Mouse (Mus musculus): ENCODE measurements at regions not wholly inside any gene's neighbourhood (a gene's known extent, or its start where the extent isn't known, plus 50 kb on each side); places are given as distances from the start of the nearest gene placed in this dataset.

- Histone ChIP-seq H3K4me2 (ENCODE audit: low read depth, low read length) (no peak overlapping the region), H3K9ac (ENCODE audit: low read length) (no peak overlapping the region), H3K36me3 (ENCODE audit: control insufficient read depth, insufficient read depth, low read length) (no peaks in the 10 kb centered on the region), H3K4me1 (replicated peaks; ENCODE audit: control insufficient read depth, insufficient read depth, low read length) (peaks cover 11% of the 10 kb centered on the region), H3K4me3 (ENCODE audit: low read length) (no peak overlapping the region), H3K27me3 (ENCODE audit: control insufficient read depth, insufficient read depth, low read depth, low read length) (no peaks in the 10 kb centered on the region), H3K27ac (ENCODE audit: low read length) (no peak overlapping the region), H3K9me3 (ENCODE audit: control insufficient read depth, low read length) (no peaks in the 10 kb centered on the region)
- no peak for ATAC-seq (ENCODE audit: low read depth)
- WGBS = 80% methylated on average over 2 of the region's 2 CpGs
Measured at GRCm38 (mm10) chr7:111257842-111258241, 175.0 kb upstream of the Eif4g2 start.

DNA sequence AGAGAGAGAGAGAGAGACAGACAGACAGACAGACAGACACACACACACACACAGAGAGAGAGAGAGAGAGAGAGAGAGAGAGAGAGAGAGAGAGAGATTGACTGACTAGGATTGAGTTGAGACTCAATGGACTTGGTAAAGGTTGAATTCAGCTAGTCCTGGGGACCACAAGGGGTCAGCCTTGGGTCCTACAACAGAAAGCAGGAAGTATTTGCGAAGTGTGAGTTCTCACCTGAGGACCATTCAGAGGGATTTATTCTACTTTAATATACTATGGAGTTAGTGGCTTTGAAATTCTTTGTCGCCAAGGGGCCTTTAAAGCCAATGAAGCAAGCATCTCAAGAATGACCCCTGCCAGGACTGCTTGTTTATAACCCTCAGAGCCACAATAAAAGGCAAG is 173.4 kb upstream of the Eif4g2 start:
- Histone ChIP-seq H3K9me3 (ENCODE audit: control insufficient read depth, low read length) (no peaks in the 10 kb centered on the region), H3K27me3 (ENCODE audit: control insufficient read depth, insufficient read depth, low read depth, low read length) (no peaks in the 10 kb centered on the region), H3K4me3 (ENCODE audit: low read length) (no peak overlapping the region), H3K4me2 (ENCODE audit: low read depth, low read length) (no peak overlapping the region), H3K36me3 (ENCODE audit: control insufficient read depth, insufficient read depth, low read length) (no peaks in the 10 kb centered on the region), H3K4me1 (replicated peaks; ENCODE audit: control insufficient read depth, insufficient read depth, low read length) (peaks cover 11% of the 10 kb centered on the region), H3K9ac (ENCODE audit: low read length) (no peak overlapping the region), H3K27ac (ENCODE audit: low read length) (no peak overlapping the region)
- 73% methylated on average over 2 of the region's 2 CpGs for WGBS
- ATAC-seq (ENCODE audit: low read depth) = no peak

- H3K36me3 ChIP-seq (ENCODE audit: control insufficient read depth, insufficient read depth, low read length) = no peaks in the 10 kb centered on the region
- H3K4me2 ChIP-seq (ENCODE audit: low read depth, low read length) = no peak overlapping the region
- H3K9me3 ChIP-seq (ENCODE audit: control insufficient read depth, low read length) = no peaks in the 10 kb centered on the region
- H3K27ac ChIP-seq (ENCODE audit: low read length) = no peak overlapping the region
- H3K4me3 ChIP-seq (ENCODE audit: low read length) = no peak overlapping the region
- 0 out of 2 replicates have a peak, but pooled peaks have one; percentile 34 for ATAC-seq (ENCODE audit: low read depth)
- no peaks in the 10 kb centered on the region for H3K4me1 ChIP-seq (replicated peaks; ENCODE audit: control insufficient read depth, insufficient read depth, low read length)
- no peaks in the 10 kb centered on the region for H3K27me3 ChIP-seq (ENCODE audit: control insufficient read depth, insufficient read depth, low read depth, low read length)
- 36% methylated on average over 5 of the region's 5 CpGs for WGBS
- H3K9ac ChIP-seq (ENCODE audit: low read length) = no peak overlapping the region
Measured at GRCm38 (mm10) chr7:111249606-111250005, 166.8 kb upstream of the Eif4g2 start.

- Histone ChIP-seq H3K4me3 (ENCODE audit: low read length) (no peak overlapping the region), H3K36me3 (ENCODE audit: control insufficient read depth, insufficient read depth, low read length) (no peaks in the 10 kb centered on the region), H3K4me1 (replicated peaks; ENCODE audit: control insufficient read depth, insufficient read depth, low read length) (no peaks in the 10 kb centered on the region), H3K27me3 (ENCODE audit: control insufficient read depth, insufficient read depth, low read depth, low read length) (no peaks in the 10 kb centered on the region; the same call in 1 of the 2 replicates), H3K9ac (ENCODE audit: low read length) (no peak overlapping the region), H3K27ac (ENCODE audit: low read length) (no peak overlapping the region), H3K9me3 (ENCODE audit: control insufficient read depth, low read length) (no peaks in the 10 kb centered on the region), H3K4me2 (ENCODE audit: low read depth, low read length) (no peak overlapping the region)
- 85% methylated on average over 8 of the region's 8 CpGs for WGBS
- no peak for ATAC-seq (ENCODE audit: low read depth)
Measured at GRCm38 (mm10) chr7:111245488-111245887, 162.7 kb upstream of the Eif4g2 start.

GRCm38 (mm10) chr7:111245067-111245466 is 162.2 kb upstream of the Eif4g2 start:
- no peaks in the 10 kb centered on the region; the same call in 1 of the 2 replicates for H3K27me3 ChIP-seq (ENCODE audit: control insufficient read depth, insufficient read depth, low read depth, low read length)
- no peak for ATAC-seq (ENCODE audit: low read depth)
- no peaks in the 10 kb centered on the region for H3K9me3 ChIP-seq (ENCODE audit: control insufficient read depth, low read length)
- no peak overlapping the region for H3K4me2 ChIP-seq (ENCODE audit: low read depth, low read length)
- H3K27ac ChIP-seq (ENCODE audit: low read length) = no peak overlapping the region
- H3K36me3 ChIP-seq (ENCODE audit: control insufficient read depth, insufficient read depth, low read length) = no peaks in the 10 kb centered on the region
- 58% methylated on average over 6 of the region's 6 CpGs for WGBS
- H3K9ac ChIP-seq (ENCODE audit: low read length) = no peak overlapping the region
- H3K4me3 ChIP-seq (ENCODE audit: low read length) = no peak overlapping the region
- H3K4me1 ChIP-seq (replicated peaks; ENCODE audit: control insufficient read depth, insufficient read depth, low read length) = no peaks in the 10 kb centered on the region

DNA sequence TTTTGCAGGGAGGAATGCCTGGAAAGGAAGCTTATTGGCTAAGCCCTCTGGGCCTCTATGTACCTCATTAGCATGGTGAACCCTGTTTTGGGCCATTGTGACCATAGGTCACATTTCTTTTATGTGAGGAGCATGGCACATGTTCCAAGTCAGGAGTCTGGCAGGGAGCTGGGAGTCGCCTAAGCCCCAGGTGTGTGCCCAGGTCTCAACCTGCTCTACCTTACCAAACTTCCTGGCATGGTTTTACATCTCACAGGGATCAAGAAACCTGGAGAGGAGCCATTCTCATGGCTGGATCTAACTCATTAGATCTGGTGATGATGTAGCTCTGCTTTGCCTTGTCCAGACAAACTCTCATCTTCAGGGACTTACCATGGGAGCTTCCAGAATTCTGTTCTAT is 161.0 kb upstream of the Eif4g2 start:
- Histone ChIP-seq H3K4me3 (ENCODE audit: low read length) (no peak overlapping the region), H3K36me3 (ENCODE audit: control insufficient read depth, insufficient read depth, low read length) (no peaks in the 10 kb centered on the region), H3K27ac (ENCODE audit: low read length) (no peak overlapping the region), H3K9me3 (ENCODE audit: control insufficient read depth, low read length) (peaks cover 4% of the 10 kb centered on the region; the same call in 1 of the 2 replicates), H3K4me1 (replicated peaks; ENCODE audit: control insufficient read depth, insufficient read depth, low read length) (no peaks in the 10 kb centered on the region), H3K9ac (ENCODE audit: low read length) (no peak overlapping the region), H3K27me3 (ENCODE audit: control insufficient read depth, insufficient read depth, low read depth, low read length) (no peaks in the 10 kb centered on the region; the same call in 1 of the 2 replicates), H3K4me2 (ENCODE audit: low read depth, low read length) (no peak overlapping the region)
- 74% methylated on average over 1 of the region's 1 CpGs for WGBS
- no peak for ATAC-seq (ENCODE audit: low read depth)

GRCm38 (mm10) chr7:111242646-111243045 is 159.8 kb upstream of the Eif4g2 start:
- H3K4me3 ChIP-seq (ENCODE audit: low read length) = no peak overlapping the region
- no peaks in the 10 kb centered on the region; the same call in 1 of the 2 replicates for H3K4me1 ChIP-seq (replicated peaks; ENCODE audit: control insufficient read depth, insufficient read depth, low read length)
- ATAC-seq (ENCODE audit: low read depth) = no peak
- H3K27me3 ChIP-seq (ENCODE audit: control insufficient read depth, insufficient read depth, low read depth, low read length) = no peaks in the 10 kb centered on the region; the same call in 1 of the 2 replicates
- no peak overlapping the region for H3K4me2 ChIP-seq (ENCODE audit: low read depth, low read length)
- H3K9ac ChIP-seq (ENCODE audit: low read length) = no peak overlapping the region
- H3K27ac ChIP-seq (ENCODE audit: low read length) = no peak overlapping the region
- H3K36me3 ChIP-seq (ENCODE audit: control insufficient read depth, insufficient read depth, low read length) = no peaks in the 10 kb centered on the region
- H3K9me3 ChIP-seq (ENCODE audit: control insufficient read depth, low read length) = peaks cover 4% of the 10 kb centered on the region; the same call in 1 of the 2 replicates
- WGBS = 65% methylated on average over 10 of the region's 10 CpGs

- H3K4me3 ChIP-seq (ENCODE audit: low read length) = no peak overlapping the region
- ATAC-seq (ENCODE audit: low read depth) = no peak
- no peak overlapping the region for H3K27ac ChIP-seq (ENCODE audit: low read length)
- no peak overlapping the region for H3K4me2 ChIP-seq (ENCODE audit: low read depth, low read length)
- H3K9ac ChIP-seq (ENCODE audit: low read length) = no peak overlapping the region
- H3K27me3 ChIP-seq (ENCODE audit: control insufficient read depth, insufficient read depth, low read depth, low read length) = no peaks in the 10 kb centered on the region; the same call in 1 of the 2 replicates
- peaks cover 6% of the 10 kb centered on the region; the same call in 1 of the 2 replicates for H3K9me3 ChIP-seq (ENCODE audit: control insufficient read depth, low read length)
- no peaks in the 10 kb centered on the region for H3K36me3 ChIP-seq (ENCODE audit: control insufficient read depth, insufficient read depth, low read length)
- 32% methylated on average over 4 of the region's 4 CpGs for whole genome bisulfite sequencing
- peaks cover 2% of the 10 kb centered on the region; the same call in 1 of the 2 replicates for H3K4me1 ChIP-seq (replicated peaks; ENCODE audit: control insufficient read depth, insufficient read depth, low read length)
Measured at GRCm38 (mm10) chr7:111241538-111241937, 158.7 kb upstream of the Eif4g2 start.

DNA sequence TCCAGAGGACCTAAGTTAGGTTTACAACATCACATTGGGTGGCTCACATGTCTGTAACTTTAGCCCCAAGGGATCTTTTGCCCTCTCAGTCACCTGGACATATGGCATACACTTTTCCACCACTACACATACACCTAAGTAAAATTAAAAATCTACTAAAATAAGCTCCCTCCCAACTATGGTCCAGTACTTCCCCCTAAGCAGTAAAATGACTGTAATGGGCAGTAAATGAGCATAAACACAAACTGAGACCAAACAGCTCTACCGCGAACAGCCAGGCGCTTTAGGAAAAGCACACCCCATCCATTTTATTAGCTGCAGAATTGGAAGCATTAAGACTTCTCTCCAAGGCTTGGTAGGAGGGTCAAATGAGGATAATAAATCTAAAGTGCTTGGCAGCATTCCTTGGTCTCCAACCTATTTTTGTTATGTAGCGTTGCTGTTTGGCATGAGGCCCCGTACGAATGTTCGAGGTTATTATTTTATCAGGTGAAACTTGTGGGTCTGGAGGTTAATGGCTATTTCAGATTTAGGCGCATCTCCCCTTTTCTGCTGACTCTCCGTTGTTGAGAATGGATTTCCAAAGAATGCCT is 157.5 kb upstream of the Eif4g2 start:
- no peak overlapping the region for H3K27ac ChIP-seq (ENCODE audit: low read length)
- no peak overlapping the region for H3K4me2 ChIP-seq (ENCODE audit: low read depth, low read length)
- H3K9me3 ChIP-seq (ENCODE audit: control insufficient read depth, low read length) = peaks cover 8% of the 10 kb centered on the region; the same call in 1 of the 2 replicates
- 52% methylated on average over 9 of the region's 9 CpGs for WGBS
- H3K4me3 ChIP-seq (ENCODE audit: low read length) = no peak overlapping the region
- H3K9ac ChIP-seq (ENCODE audit: low read length) = no peak overlapping the region
- H3K4me1 ChIP-seq (replicated peaks; ENCODE audit: control insufficient read depth, insufficient read depth, low read length) = peaks cover 2% of the 10 kb centered on the region; the same call in 1 of the 2 replicates
- H3K36me3 ChIP-seq (ENCODE audit: control insufficient read depth, insufficient read depth, low read length) = no peaks in the 10 kb centered on the region
- H3K27me3 ChIP-seq (ENCODE audit: control insufficient read depth, insufficient read depth, low read depth, low read length) = no peaks in the 10 kb centered on the region; the same call in 1 of the 2 replicates
- ATAC-seq (ENCODE audit: low read depth) = no peak
